Mouse (Mus musculus): Measurements from ENCODE around the gene Gfpt2. TPM values are rescaled to one million over a fixed set of nuclear protein-coding genes. Genes with fewer than 3 reads are reported as not detected.

Gene Gfpt2
- polyA plus RNA-seq, 1 experiment: 4.4 TPM

GRCm38 (mm10) chr11:49781833-49782399, 12.1 kb upstream of the Gfpt2 start:
- H3K27me3 ChIP-seq (ENCODE audit: control insufficient read depth, insufficient read depth, low read length): no peaks in the 10 kb centered on the region
- H3K36me3 ChIP-seq (ENCODE audit: control insufficient read depth, insufficient read depth, low read length): no peaks in the 10 kb centered on the region
- no peak for TF ChIP-seq CTCF (IDR thresholded peaks at IDR 0.05; ENCODE audit: borderline replicate concordance, control insufficient read depth, extremely low read depth, insufficient read depth, low read length, poor library complexity)
- TF ChIP-seq POLR2A (IDR thresholded peaks at IDR 0.05; ENCODE audit: control insufficient read depth, extremely low read depth, insufficient read depth, low read length, poor library complexity): no peak
- DNase-seq: no peak
- no peaks in the 10 kb centered on the region for H3K4me1 ChIP-seq (replicated peaks; ENCODE audit: control insufficient read depth, insufficient read depth, low read length)
- H3K4me3 ChIP-seq (ENCODE audit: control insufficient read depth, insufficient read depth, low read length): no peak overlapping the region
- H3K27ac ChIP-seq (ENCODE audit: control insufficient read depth, insufficient read depth, low read length): no peak overlapping the region
- 89% methylated on average over 6 of the region's 6 CpGs for WGBS

- peaks cover 2% of the 10 kb centered on the region; the same call in 1 of the 2 replicates for H3K27me3 ChIP-seq (ENCODE audit: control insufficient read depth, insufficient read depth, low read length)
Measured at GRCm38 (mm10) chr11:49793131-49793530, 847 bp upstream of the Gfpt2 start.

GRCm38 (mm10) chr11:49794342-49795144, 565 bp downstream of the Gfpt2 start:
- Histone ChIP-seq H3K27ac (ENCODE audit: control insufficient read depth, insufficient read depth, low read length) (no peak overlapping the region), H3K4me3 (ENCODE audit: control insufficient read depth, insufficient read depth, low read length) (peak overlapping the region; percentile 44), H3K27me3 (ENCODE audit: control insufficient read depth, insufficient read depth, low read length) (peaks cover 2% of the 10 kb centered on the region; the same call in 1 of the 2 replicates), H3K4me1 (replicated peaks; ENCODE audit: control insufficient read depth, insufficient read depth, low read length) (peaks cover 10% of the 10 kb centered on the region), H3K36me3 (ENCODE audit: control insufficient read depth, insufficient read depth, low read length) (no peaks in the 10 kb centered on the region)
- 19% methylated on average over 45 of the region's 45 CpGs for WGBS
- TF ChIP-seq POLR2A (IDR thresholded peaks at IDR 0.05; ENCODE audit: control insufficient read depth, extremely low read depth, insufficient read depth, low read length, poor library complexity): no peak
- TF ChIP-seq CTCF (IDR thresholded peaks at IDR 0.05; ENCODE audit: borderline replicate concordance, control insufficient read depth, extremely low read depth, insufficient read depth, low read length, poor library complexity): no peak
- DNase-seq: no peak

More at GRCm38 (mm10) chr11:49793131-49793530, 847 bp upstream of the Gfpt2 start:
- Histone ChIP-seq H3K4me1 (replicated peaks; ENCODE audit: control insufficient read depth, insufficient read depth, low read length) (peaks cover 10% of the 10 kb centered on the region), H3K36me3 (ENCODE audit: control insufficient read depth, insufficient read depth, low read length) (no peaks in the 10 kb centered on the region), H3K27ac (ENCODE audit: control insufficient read depth, insufficient read depth, low read length) (no peak overlapping the region), H3K4me3 (ENCODE audit: control insufficient read depth, insufficient read depth, low read length) (no peak overlapping the region)
- TF ChIP-seq CTCF (IDR thresholded peaks at IDR 0.05; ENCODE audit: borderline replicate concordance, control insufficient read depth, extremely low read depth, insufficient read depth, low read length, poor library complexity) (no peak), POLR2A (IDR thresholded peaks at IDR 0.05; ENCODE audit: control insufficient read depth, extremely low read depth, insufficient read depth, low read length, poor library complexity) (no peak)
- 69% methylated on average over 14 of the region's 14 CpGs for WGBS
- no peak for DNase-seq

GRCm38 (mm10) chr11:49798931-49799330, 5.0 kb downstream of the Gfpt2 start:
- Histone ChIP-seq H3K27me3 (ENCODE audit: control insufficient read depth, insufficient read depth, low read length) (peaks cover 2% of the 10 kb centered on the region; the same call in 1 of the 2 replicates), H3K4me3 (ENCODE audit: control insufficient read depth, insufficient read depth, low read length) (no peak overlapping the region), H3K36me3 (ENCODE audit: control insufficient read depth, insufficient read depth, low read length) (no peaks in the 10 kb centered on the region), H3K4me1 (replicated peaks; ENCODE audit: control insufficient read depth, insufficient read depth, low read length) (peaks cover 10% of the 10 kb centered on the region), H3K27ac (ENCODE audit: control insufficient read depth, insufficient read depth, low read length) (no peak overlapping the region)
- 97% methylated on average over 6 of the region's 6 CpGs for WGBS
- DNase-seq: no peak
- no peak for TF ChIP-seq CTCF (IDR thresholded peaks at IDR 0.05; ENCODE audit: borderline replicate concordance, control insufficient read depth, extremely low read depth, insufficient read depth, low read length, poor library complexity)
- TF ChIP-seq POLR2A (IDR thresholded peaks at IDR 0.05; ENCODE audit: control insufficient read depth, extremely low read depth, insufficient read depth, low read length, poor library complexity): no peak

- whole genome bisulfite sequencing: 91% methylated on average over 4 of the region's 4 CpGs
- H3K4me1 ChIP-seq (replicated peaks; ENCODE audit: control insufficient read depth, insufficient read depth, low read length): no peaks in the 10 kb centered on the region
- no peaks in the 10 kb centered on the region for H3K27me3 ChIP-seq (ENCODE audit: control insufficient read depth, insufficient read depth, low read length)
- H3K4me3 ChIP-seq (ENCODE audit: control insufficient read depth, insufficient read depth, low read length): no peak overlapping the region
- no peak for DNase-seq
- H3K36me3 ChIP-seq (ENCODE audit: control insufficient read depth, insufficient read depth, low read length): no peaks in the 10 kb centered on the region
- TF ChIP-seq POLR2A (IDR thresholded peaks at IDR 0.05; ENCODE audit: control insufficient read depth, extremely low read depth, insufficient read depth, low read length, poor library complexity) (no peak), CTCF (IDR thresholded peaks at IDR 0.05; ENCODE audit: borderline replicate concordance, control insufficient read depth, extremely low read depth, insufficient read depth, low read length, poor library complexity) (no peak)
- H3K27ac ChIP-seq (ENCODE audit: control insufficient read depth, insufficient read depth, low read length): no peak overlapping the region
Measured at GRCm38 (mm10) chr11:49801516-49801915, 7.5 kb downstream of the Gfpt2 start.

GRCm38 (mm10) chr11:49803801-49804200, 9.8 kb downstream of the Gfpt2 start:
- Histone ChIP-seq H3K27me3 (ENCODE audit: control insufficient read depth, insufficient read depth, low read length) (no peaks in the 10 kb centered on the region), H3K4me1 (replicated peaks; ENCODE audit: control insufficient read depth, insufficient read depth, low read length) (no peaks in the 10 kb centered on the region), H3K27ac (ENCODE audit: control insufficient read depth, insufficient read depth, low read length) (no peak overlapping the region), H3K36me3 (ENCODE audit: control insufficient read depth, insufficient read depth, low read length) (no peaks in the 10 kb centered on the region), H3K4me3 (ENCODE audit: control insufficient read depth, insufficient read depth, low read length) (no peak overlapping the region)
- DNase-seq: no peak
- TF ChIP-seq CTCF (IDR thresholded peaks at IDR 0.05; ENCODE audit: borderline replicate concordance, control insufficient read depth, extremely low read depth, insufficient read depth, low read length, poor library complexity): no peak
- TF ChIP-seq POLR2A (IDR thresholded peaks at IDR 0.05; ENCODE audit: control insufficient read depth, extremely low read depth, insufficient read depth, low read length, poor library complexity): no peak
- WGBS: 100% methylated on average over 4 of the region's 4 CpGs
